Mouse (Mus musculus): ENCODE data around the gene Tmem119. TPM values are rescaled to one million over a fixed set of nuclear protein-coding genes. Genes with fewer than 3 reads are reported as not detected.

Tmem119 gene
- polyA plus RNA-seq, 1 experiment = 62.0 TPM

DNA sequence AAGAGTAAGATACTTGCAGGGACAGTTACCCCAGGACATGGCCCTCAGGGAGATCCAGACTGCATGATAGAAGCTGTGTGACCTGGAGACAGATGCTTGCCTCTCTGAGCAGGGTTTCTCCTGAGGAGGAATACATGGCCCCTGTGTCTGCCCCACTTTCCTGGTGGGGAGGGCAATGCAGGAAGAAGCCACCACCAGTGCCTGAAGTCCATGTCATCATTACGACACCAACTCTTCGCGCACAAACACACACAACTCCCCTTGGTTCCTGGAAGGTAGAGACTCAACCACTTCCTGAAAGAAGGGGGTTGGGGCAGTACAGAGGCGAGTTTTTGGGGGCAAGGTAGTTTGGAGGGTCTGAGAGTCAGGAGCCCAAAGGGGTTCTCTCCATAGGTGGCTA is 23.9 kb upstream of the Tmem119 start:
- H3K4me3 ChIP-seq = no peak overlapping the region
- H3K79me2 ChIP-seq (ENCODE audit: control insufficient read depth, insufficient read depth) = no peaks in the 10 kb centered on the region
- no peak for TF ChIP-seq E2F4 (IDR thresholded peaks at IDR 0.05; ENCODE audit: insufficient read depth)
- TF ChIP-seq POLR2A (IDR thresholded peaks at IDR 0.05; ENCODE audit: insufficient read length, low read depth) = no peak
- TF ChIP-seq MYOD1 (IDR thresholded peaks at IDR 0.05; ENCODE audit: control insufficient read depth in 1 of 3, insufficient read length in 2 of 3, low read depth in 2 of 3) = no peak
- TF ChIP-seq TCF3 (IDR thresholded peaks at IDR 0.05; ENCODE audit: insufficient read length, low read depth) = no peak
- TF ChIP-seq MAX (IDR thresholded peaks at IDR 0.05; ENCODE audit: low read depth) = no peak
- no peak for TF ChIP-seq REST (IDR thresholded peaks at IDR 0.05; ENCODE audit: insufficient read depth, insufficient read length)
- no peak for TF ChIP-seq CEBPB (IDR thresholded peaks at IDR 0.05; ENCODE audit: insufficient read depth, poor library complexity, severe bottlenecking)
- H3ac ChIP-seq (ENCODE audit: control insufficient read depth, insufficient read length) = no peak overlapping the region
- no peaks in the 10 kb centered on the region for H3K36me3 ChIP-seq (ENCODE audit: control insufficient read depth, insufficient read depth)
- peaks cover 7% of the 10 kb centered on the region for H3K27me3 ChIP-seq (ENCODE audit: control insufficient read depth, insufficient read depth, insufficient read length)
- no peak overlapping the region for H3K4me2 ChIP-seq (ENCODE audit: low read depth)

- Histone ChIP-seq H3K79me2 (ENCODE audit: control insufficient read depth, insufficient read depth) (no peaks in the 10 kb centered on the region), H3K4me3 (no peak overlapping the region), H3ac (ENCODE audit: control insufficient read depth, insufficient read length) (no peak overlapping the region), H3K36me3 (ENCODE audit: control insufficient read depth, insufficient read depth) (no peaks in the 10 kb centered on the region), H3K27me3 (ENCODE audit: control insufficient read depth, insufficient read depth, insufficient read length) (peaks cover 6% of the 10 kb centered on the region), H3K4me2 (ENCODE audit: low read depth) (no peak overlapping the region)
- TF ChIP-seq POLR2AphosphoS2 (IDR thresholded peaks at IDR 0.05; ENCODE audit: insufficient read length, low read depth) = no peak
- TF ChIP-seq TCF3 (IDR thresholded peaks at IDR 0.05; ENCODE audit: insufficient read length, low read depth) = no peak
- TF ChIP-seq MYOG (IDR thresholded peaks at IDR 0.05; ENCODE audit: control insufficient read depth in 1 of 3, insufficient read depth in 1 of 3, insufficient read length in 2 of 3, low read depth in 2 of 3) = no peak
- no peak for TF ChIP-seq USF1 (IDR thresholded peaks at IDR 0.05; ENCODE audit: low read depth)
- TF ChIP-seq E2F4 (IDR thresholded peaks at IDR 0.05; ENCODE audit: insufficient read depth) = no peak
- no peak for TF ChIP-seq POLR2A (IDR thresholded peaks at IDR 0.05; ENCODE audit: insufficient read length, low read depth)
- TF ChIP-seq MAX (IDR thresholded peaks at IDR 0.05; ENCODE audit: low read depth) = no peak
Observed at GRCm38 (mm10) chr5:113818572-113818971, 18.3 kb upstream of the Tmem119 start.

DNA sequence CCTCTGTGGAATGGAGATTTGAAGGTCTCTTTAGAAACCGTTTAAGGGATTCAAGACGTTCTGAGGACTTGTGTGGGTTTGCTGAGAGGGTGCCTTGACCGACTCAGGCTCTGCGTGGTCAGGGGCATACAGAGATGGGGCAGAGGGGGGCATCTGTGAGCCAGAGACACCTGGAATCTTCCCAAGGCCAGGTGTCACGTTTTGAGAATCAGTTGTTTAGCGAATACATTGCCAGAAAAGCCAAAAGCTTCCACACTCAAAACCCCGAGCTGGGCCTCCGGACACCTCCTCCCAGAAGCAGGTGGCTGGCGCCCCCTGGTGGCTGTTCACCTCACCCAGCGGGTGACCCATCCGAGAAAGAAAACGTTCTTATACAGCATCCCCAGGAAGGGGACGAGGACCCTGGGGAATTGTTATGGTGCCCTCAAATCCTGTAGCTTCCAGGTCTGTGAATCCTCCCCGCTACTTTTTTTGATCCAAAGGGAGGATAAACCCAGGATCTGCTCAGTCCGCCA is 15.4 kb upstream of the Tmem119 start:
- Histone ChIP-seq H3K27me3 (ENCODE audit: control insufficient read depth, insufficient read depth, insufficient read length) (peaks cover 6% of the 10 kb centered on the region), H3ac (ENCODE audit: control insufficient read depth, insufficient read length) (no peak overlapping the region), H3K4me2 (ENCODE audit: low read depth) (peak overlapping the region; percentile 31), H3K79me2 (ENCODE audit: control insufficient read depth, insufficient read depth) (no peaks in the 10 kb centered on the region), H3K36me3 (ENCODE audit: control insufficient read depth, insufficient read depth) (no peaks in the 10 kb centered on the region), H3K4me3 (no peak overlapping the region)
- TF ChIP-seq TCF3 (IDR thresholded peaks at IDR 0.05; ENCODE audit: insufficient read length, low read depth) (no peak), SRF (IDR thresholded peaks at IDR 0.05; ENCODE audit: control insufficient read depth, insufficient read length, low read depth) (no peak), POLR2AphosphoS2 (IDR thresholded peaks at IDR 0.05; ENCODE audit: insufficient read length, low read depth) (no peak), MYOD1 (IDR thresholded peaks at IDR 0.05; ENCODE audit: control insufficient read depth in 1 of 3, insufficient read length in 2 of 3, low read depth in 2 of 3) (no peak), E2F4 (IDR thresholded peaks at IDR 0.05; ENCODE audit: insufficient read depth) (no peak), TCF12 (IDR thresholded peaks at IDR 0.05; ENCODE audit: insufficient read depth, poor library complexity, severe bottlenecking) (no peak), CEBPB (IDR thresholded peaks at IDR 0.05; ENCODE audit: insufficient read depth, poor library complexity, severe bottlenecking) (no peak), MAX (IDR thresholded peaks at IDR 0.05; ENCODE audit: low read depth) (no peak)

GRCm38 (mm10) chr5:113815041-113815389 is 14.7 kb upstream of the Tmem119 start:
- peaks cover 6% of the 10 kb centered on the region for H3K27me3 ChIP-seq (ENCODE audit: control insufficient read depth, insufficient read depth, insufficient read length)
- no peak overlapping the region for H3K4me3 ChIP-seq
- H3K79me2 ChIP-seq (ENCODE audit: control insufficient read depth, insufficient read depth) = no peaks in the 10 kb centered on the region
- no peak overlapping the region for H3ac ChIP-seq (ENCODE audit: control insufficient read depth, insufficient read length)
- no peak overlapping the region for H3K4me2 ChIP-seq (ENCODE audit: low read depth)
- H3K36me3 ChIP-seq (ENCODE audit: control insufficient read depth, insufficient read depth) = no peaks in the 10 kb centered on the region
- TF ChIP-seq CEBPB (IDR thresholded peaks at IDR 0.05; ENCODE audit: insufficient read depth, poor library complexity, severe bottlenecking) (no peak), POLR2A (IDR thresholded peaks at IDR 0.05; ENCODE audit: insufficient read length, low read depth) (no peak), MYOD1 (IDR thresholded peaks at IDR 0.05; ENCODE audit: control insufficient read depth in 1 of 3, insufficient read length in 2 of 3, low read depth in 2 of 3) (no peak), REST (IDR thresholded peaks at IDR 0.05; ENCODE audit: insufficient read depth, insufficient read length) (no peak), TCF12 (IDR thresholded peaks at IDR 0.05; ENCODE audit: insufficient read depth, poor library complexity, severe bottlenecking) (no peak), MYOG (IDR thresholded peaks at IDR 0.05; ENCODE audit: control insufficient read depth in 1 of 3, insufficient read depth in 1 of 3, insufficient read length in 2 of 3, low read depth in 2 of 3) (no peak), E2F4 (IDR thresholded peaks at IDR 0.05; ENCODE audit: insufficient read depth) (no peak), SRF (IDR thresholded peaks at IDR 0.05; ENCODE audit: control insufficient read depth, insufficient read length, low read depth) (no peak), USF1 (IDR thresholded peaks at IDR 0.05; ENCODE audit: low read depth) (no peak), POLR2AphosphoS2 (IDR thresholded peaks at IDR 0.05; ENCODE audit: insufficient read length, low read depth) (no peak), TCF3 (IDR thresholded peaks at IDR 0.05; ENCODE audit: insufficient read length, low read depth) (no peak), MAX (IDR thresholded peaks at IDR 0.05; ENCODE audit: low read depth) (no peak)

- Histone ChIP-seq H3ac (ENCODE audit: control insufficient read depth, insufficient read length) (no peak overlapping the region), H3K36me3 (ENCODE audit: control insufficient read depth, insufficient read depth) (no peaks in the 10 kb centered on the region), H3K27me3 (ENCODE audit: control insufficient read depth, insufficient read depth, insufficient read length) (peaks cover 6% of the 10 kb centered on the region), H3K4me3 (no peak overlapping the region), H3K4me2 (ENCODE audit: low read depth) (no peak overlapping the region), H3K79me2 (ENCODE audit: control insufficient read depth, insufficient read depth) (no peaks in the 10 kb centered on the region)
- TF ChIP-seq POLR2A (IDR thresholded peaks at IDR 0.05; ENCODE audit: insufficient read length, low read depth) = no peak
Observed at GRCm38 (mm10) chr5:113814111-113815040, 14.1 kb upstream of the Tmem119 start.
